Mouse (Mus musculus): ENCODE results near the gene Bcl6b. TPM values are rescaled to one million over a fixed set of nuclear protein-coding genes. Genes with fewer than 3 reads are reported as not detected.
A peak's percentile ranks its signal among the peaks of the same experiment; 100 is the strongest.

The Bcl6b gene
- total RNA-seq, 2 experiments from 2014 or later: 20.0 to 22.3 TPM

- DNase-seq (ENCODE audit: low spot score): no peak
- intact Hi-C loops (cut with DNase I): no loop called here
Measured at GRCm38 (mm10) chr11:70185120-70185519, 44.5 kb downstream of the Bcl6b start.

- no peak for DNase-seq (ENCODE audit: low spot score)
- intact Hi-C loops (cut with DNase I): no loop called here
Measured at GRCm38 (mm10) chr11:70180496-70180895, 49.1 kb downstream of the Bcl6b start.

GRCm38 (mm10) chr11:70179401-70179800 is 50.2 kb downstream of the Bcl6b start:
- intact Hi-C loops (cut with DNase I): no loop called here

GRCm38 (mm10) chr11:70178756-70179155 is 50.8 kb downstream of the Bcl6b start:
- intact Hi-C loops (cut with DNase I): no loop called here
- DNase-seq (ENCODE audit: low spot score): no peak

More at GRCm38 (mm10) chr11:70179401-70179800, 50.2 kb downstream of the Bcl6b start:
- DNase-seq (ENCODE audit: low spot score): no peak

- no peak for DNase-seq (ENCODE audit: low spot score)
- intact Hi-C loops (cut with DNase I): no loop called here
Measured at GRCm38 (mm10) chr11:70178311-70178710, 51.3 kb downstream of the Bcl6b start.

GRCm38 (mm10) chr11:70177647-70178046 is 52.0 kb downstream of the Bcl6b start:
- intact Hi-C loops (cut with DNase I): no loop called here
- no peak for DNase-seq (ENCODE audit: low spot score)

- intact Hi-C loops (cut with DNase I): no loop called here
- no peak for DNase-seq (ENCODE audit: low spot score)
Measured at GRCm38 (mm10) chr11:70174491-70174890, 55.1 kb downstream of the Bcl6b start.

Small RNA genes within 50 kb of the gene (microRNA-seq; reads per million reads assigned to microRNA genes)
- gene Mir195a (2,067 reads per million, percentile 84 among the genes with 10 or more reads in this experiment), gene Mir497 (not detected), gene Mir497b (not detected)

Other genes starting within 250 kb of the Bcl6b start
- gene Ctdnep1, start 248.6 kb downstream of the Bcl6b start, total RNA-seq (2021): 100 to 1,000 TPM; 149 to 180 TPM
- gene Elp5, start 247.3 kb downstream of the Bcl6b start, total RNA-seq (2021): 10 to 100 TPM; 48.3 to 51.5 TPM
- gene Gabarap, start 238.7 kb downstream of the Bcl6b start, total RNA-seq (2021): 100 to 1,000 TPM; 274 to 291 TPM
- gene Phf23, start 234.0 kb downstream of the Bcl6b start, total RNA-seq (2021): 10 to 100 TPM; 22.6 to 25.3 TPM
- 1 to 10 TPM; 3.9 to 5.2 TPM for gene Dvl2, start 229.2 kb downstream of the Bcl6b start, total RNA-seq (2021)
- 1,000 to 10,000 TPM; 1,206 to 1,290 TPM for gene Acadvl, start 214.4 kb downstream of the Bcl6b start, total RNA-seq (2021)
- 1 to 10 TPM; 6.6 to 8.1 TPM for gene Dlg4, start 212.9 kb downstream of the Bcl6b start, total RNA-seq (2021)
- gene Asgr1, start 175.7 kb downstream of the Bcl6b start, total RNA-seq (2021): not detected
- not detected for gene Asgr2, start 137.2 kb downstream of the Bcl6b start, total RNA-seq (2021)
- gene Mgl2, start 99.5 kb downstream of the Bcl6b start, total RNA-seq (2021): 1 to 10 TPM; 4.3 to 4.4 TPM
- gene Clec10a, start 73.6 kb downstream of the Bcl6b start, total RNA-seq (2021): 1 to 10 TPM; 2.0 to 2.3 TPM
- gene Slc16a11, start 17.0 kb downstream of the Bcl6b start, total RNA-seq (2021): under 1 TPM in 1 of 2 experiments, not detected in 1; 0.45 TPM
- 1 to 10 TPM; 4.2 to 4.8 TPM for gene Slc16a13, start 8.7 kb downstream of the Bcl6b start, total RNA-seq (2021)
- 10 to 100 TPM; 31.4 to 36.7 TPM for gene 0610010K14Rik, start 8.1 kb upstream of the Bcl6b start, total RNA-seq (2021)
- gene Gm21988, start 10.0 kb upstream of the Bcl6b start, total RNA-seq (2021): 1 to 10 TPM; 2.1 to 2.3 TPM
- 100 to 1,000 TPM in 1 of 2 experiments, 10 to 100 TPM in 1; 87.9 to 103 TPM for gene Rnasek, start 10.0 kb upstream of the Bcl6b start, total RNA-seq (2021)
- 1 to 10 TPM; 3.1 to 3.7 TPM for gene Alox12, start 25.6 kb upstream of the Bcl6b start, total RNA-seq (2021)
- under 1 TPM in 1 of 2 experiments, not detected in 1; 0.14 TPM for gene Alox12e, start 92.8 kb upstream of the Bcl6b start, total RNA-seq (2021)
- 1 to 10 TPM; 4.8 to 5.4 TPM for gene Alox15, start 122.2 kb upstream of the Bcl6b start, total RNA-seq (2021)
- 10 to 100 TPM; 17.9 to 21.1 TPM for gene Pelp1, start 180.2 kb upstream of the Bcl6b start, total RNA-seq (2021)
- 10 to 100 TPM in 1 of 2 experiments, 1 to 10 TPM in 1; 9.0 to 11.6 TPM for gene Arrb2, start 202.8 kb upstream of the Bcl6b start, total RNA-seq (2021)
- 1 to 10 TPM; 7.5 to 8.2 TPM for gene Med11, start 222.1 kb upstream of the Bcl6b start, total RNA-seq (2021)
- 1 to 10 TPM; 2.3 to 2.7 TPM for gene Zmynd15, start 229.6 kb upstream of the Bcl6b start, total RNA-seq (2021)
- 1 to 10 TPM; 8.4 to 9.4 TPM for gene Cxcl16, start 230.2 kb upstream of the Bcl6b start, total RNA-seq (2021)

All from heart, postnatal 25 days (tissue).